Mouse (Mus musculus) lung, postnatal 0 days (tissue): ENCODE data around the gene Scgb1a1. TPM values are rescaled to one million over a fixed set of nuclear protein-coding genes. Genes with fewer than 3 reads are reported as not detected.
"Not testable (repeated sequence)": the region's sequence is repeated elsewhere in the genome, so short reads cannot be mapped to it uniquely, and the experiment has no call there.

Experiments
- ATAC-seq: fragments of 200-750 bp; cut with Nextera tagmentation; 2 replicates; pipeline ENCODE4 v1.8.0; 2017; ENCODE audit warnings: moderate library complexity
- DNase-seq: peaks from one replicate; pipeline ENCODE4 v3.0.0-alpha.2; 2016; ENCODE audit warnings: low spot score
- H3K27ac ChIP-seq: fragments of 300-500 bp; sonication (generic); 2 replicates; pipeline ENCODE4 v1.5.1; 2014; ENCODE audit warnings: antibody characterized with exemption, mild to moderate bottlenecking, low read length, mixed read lengths
- H3K27me3 ChIP-seq: fragments of 300-500 bp; sonication (generic); replicated peaks from 2 replicates; pipeline ENCODE4 v1.6.1; 2014; ENCODE audit warnings: low read length, mixed read lengths; ENCODE audit not compliant: insufficient read depth
- H3K36me3 ChIP-seq: fragments of 300-500 bp; sonication (generic); 2 replicates; pipeline ENCODE4 v1.6.1; 2014; ENCODE audit warnings: low read length, mixed read lengths; ENCODE audit not compliant: insufficient read depth
- H3K4me1 ChIP-seq: fragments of 300-500 bp; sonication (generic); 2 replicates; pipeline ENCODE4 v1.6.1; 2014; ENCODE audit warnings: antibody characterized with exemption, low read depth, low read length, mixed read lengths; ENCODE audit not compliant: insufficient read depth
- H3K4me2 ChIP-seq: fragments of 300-500 bp; sonication (generic); replicated peaks from 2 replicates; pipeline ENCODE4 v1.6.1; 2014; ENCODE audit warnings: low read depth, mild to moderate bottlenecking, low read length, moderate library complexity, mixed read lengths
- H3K4me3 ChIP-seq: fragments of 300-500 bp; sonication (generic); 2 replicates; pipeline ENCODE4 v1.5.1; 2014; ENCODE audit warnings: low read depth, low read length
- H3K9ac ChIP-seq: fragments of 300-500 bp; sonication (generic); replicated peaks from 2 replicates; pipeline ENCODE4 v1.6.1; 2014; ENCODE audit warnings: low read depth, mild to moderate bottlenecking
- H3K9me3 ChIP-seq: fragments of 300-500 bp; sonication (generic); 2 replicates; pipeline ENCODE4 v1.6.1; 2016; ENCODE audit warnings: low read length, mixed read lengths
- CTCF ChIP-seq: IDR thresholded peaks from 2 replicates; pipeline ENCODE4 v1.5.1; 2016; ENCODE audit warnings: antibody characterized with exemption, mild to moderate bottlenecking
- EP300 ChIP-seq: IDR thresholded peaks from 2 replicates; pipeline ENCODE4 v1.6.1; 2016; ENCODE audit warnings: antibody characterized with exemption, mild to moderate bottlenecking, control low read depth
- WGBS: fragments of 180-500 bp; shearing (Covaris S2); extraction: QIAGEN DNeasy Blood & Tissue Kit; methylation state at CpG from one replicate; pipeline ENCODE4 v1.1.7; 2014; 5-methylcytosine and 5-hydroxymethylcytosine counted together
- polyA plus RNA-seq: library from polyadenylated mRNA; unstranded; fragments of >200 nt; fragmentation: Nextera tagmentation; extraction: Ambion mirVana; gene quantifications from 2 replicates; pipeline ENCODE4 v1.2.1, GENCODE M21; 2015

Gene Scgb1a1
- polyA plus RNA-seq, 1 experiment from 2014 or later = 26,192 TPM

- H3K27ac ChIP-seq = no peak overlapping the region
- H3K27me3 ChIP-seq = no peaks in the 10 kb centered on the region
- no peaks in the 10 kb centered on the region for H3K9me3 ChIP-seq
- H3K4me1 ChIP-seq = no peaks in the 10 kb centered on the region
- H3K36me3 ChIP-seq = no peaks in the 10 kb centered on the region
- TF ChIP-seq EP300 = no peak
- TF ChIP-seq CTCF = no peak
- 75% methylated on average over 4 of the region's 4 CpGs for WGBS
- no peak overlapping the region for H3K4me2 ChIP-seq
- no peak overlapping the region for H3K4me3 ChIP-seq
- ATAC-seq (no peak), DNase-seq (no peak)
- H3K9ac ChIP-seq = no peak overlapping the region
Measured at GRCm38 (mm10) chr19:9128499-9129194, 40.9 kb upstream of the Scgb1a1 start.

- not testable (repeated sequence) for H3K4me2 ChIP-seq, H3K27ac ChIP-seq, H3K4me1 ChIP-seq, H3K4me3 ChIP-seq, H3K36me3 ChIP-seq, H3K27me3 ChIP-seq, H3K9me3 ChIP-seq, H3K9ac ChIP-seq, ATAC-seq, DNase-seq
- WGBS = 95% methylated on average over 2 of the region's 2 CpGs
Measured at GRCm38 (mm10) chr19:9123986-9124385, 36.2 kb upstream of the Scgb1a1 start.

- no peak for DNase-seq
- no peaks in the 10 kb centered on the region for H3K9me3 ChIP-seq
- TF ChIP-seq EP300 (no peak), CTCF (no peak)
- whole genome bisulfite sequencing = 83% methylated on average over 1 of the region's 1 CpGs
- H3K9ac ChIP-seq = no peak overlapping the region
- H3K36me3 ChIP-seq = no peaks in the 10 kb centered on the region
- H3K27ac ChIP-seq = no peak overlapping the region
- ATAC-seq = no peak
- H3K4me2 ChIP-seq = no peak overlapping the region
- no peaks in the 10 kb centered on the region for H3K4me1 ChIP-seq
- no peak overlapping the region for H3K4me3 ChIP-seq
- no peaks in the 10 kb centered on the region for H3K27me3 ChIP-seq
Measured at GRCm38 (mm10) chr19:9122390-9122789, 34.6 kb upstream of the Scgb1a1 start.

- H3K4me2 ChIP-seq = no peak overlapping the region
- H3K9ac ChIP-seq = no peak overlapping the region
- DNase-seq (no peak), ATAC-seq (no peak)
- H3K36me3 ChIP-seq = no peaks in the 10 kb centered on the region
- no peaks in the 10 kb centered on the region for H3K4me1 ChIP-seq
- WGBS = 86% methylated on average over 3 of the region's 3 CpGs
- H3K27me3 ChIP-seq = no peaks in the 10 kb centered on the region
- H3K27ac ChIP-seq = no peak overlapping the region
- TF ChIP-seq EP300 (no peak), CTCF (no peak)
- H3K9me3 ChIP-seq = no peaks in the 10 kb centered on the region
- H3K4me3 ChIP-seq = no peak overlapping the region
Measured at GRCm38 (mm10) chr19:9119655-9120425, 32.1 kb upstream of the Scgb1a1 start.

DNA sequence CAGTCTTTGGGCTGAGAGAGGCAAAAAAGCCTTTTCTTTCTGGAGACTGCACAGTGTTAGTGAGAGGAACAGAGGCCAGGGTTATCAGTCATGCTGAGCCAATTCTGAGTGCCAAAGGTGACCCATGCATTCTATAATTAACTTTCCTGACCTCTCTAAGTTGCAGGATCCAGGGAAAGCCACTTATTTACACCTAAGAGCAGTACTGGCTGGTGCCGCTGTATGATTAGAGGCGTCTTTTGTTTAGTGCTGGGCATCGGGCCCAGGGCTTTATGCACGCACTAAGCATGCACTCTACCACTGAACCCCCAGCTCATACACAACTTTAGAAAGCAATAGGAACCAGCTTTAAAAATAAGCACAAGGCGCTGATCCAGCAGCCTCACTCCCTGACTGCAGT, 29.5 kb upstream of the Scgb1a1 start:
- H3K4me2 ChIP-seq = no peak overlapping the region
- DNase-seq (peak; percentile 18), ATAC-seq (peak; percentile 38)
- no peaks in the 10 kb centered on the region for H3K9me3 ChIP-seq
- no peaks in the 10 kb centered on the region for H3K27me3 ChIP-seq
- H3K4me3 ChIP-seq = no peak overlapping the region
- H3K9ac ChIP-seq = no peak overlapping the region
- no peak for TF ChIP-seq CTCF
- no peak for TF ChIP-seq EP300
- 0 out of 2 replicates have a peak, but pooled peaks cover 4% of the 10 kb centered on the region for H3K36me3 ChIP-seq
- H3K27ac ChIP-seq = no peak overlapping the region
- 69% methylated on average over 5 of the region's 5 CpGs for WGBS
- H3K4me1 ChIP-seq = no peaks in the 10 kb centered on the region

DNA sequence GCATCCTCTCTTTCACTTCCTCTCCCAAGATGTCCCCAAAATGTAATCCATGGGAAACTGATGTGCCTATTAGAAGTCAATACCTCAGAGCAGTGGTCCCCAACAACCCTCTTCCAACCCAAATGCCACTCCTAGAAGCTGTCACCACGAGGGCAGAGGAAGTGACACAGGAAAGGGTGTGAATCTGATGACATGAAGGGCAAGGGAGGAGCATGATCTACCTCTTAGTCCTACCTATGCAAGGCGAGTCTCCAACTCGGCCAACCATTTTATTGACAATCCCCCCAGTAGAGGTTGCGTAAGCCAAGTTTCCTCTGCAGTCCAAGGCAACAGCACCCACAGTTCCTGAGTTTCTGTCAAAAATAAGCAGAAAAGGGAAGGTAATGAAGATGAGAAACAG, 28.5 kb upstream of the Scgb1a1 start:
- no peaks in the 10 kb centered on the region for H3K9me3 ChIP-seq
- no peaks in the 10 kb centered on the region for H3K27me3 ChIP-seq
- H3K27ac ChIP-seq = no peak overlapping the region
- 71% methylated on average over 4 of the region's 4 CpGs for WGBS
- no peak overlapping the region for H3K9ac ChIP-seq
- ATAC-seq = no peak
- H3K4me3 ChIP-seq = no peak overlapping the region
- TF ChIP-seq CTCF (no peak), EP300 (no peak)
- no peaks in the 10 kb centered on the region for H3K4me1 ChIP-seq
- no peak overlapping the region for H3K4me2 ChIP-seq
- 0 out of 2 replicates have a peak, but pooled peaks cover 7% of the 10 kb centered on the region for H3K36me3 ChIP-seq
- no peak for DNase-seq
